Mouse (Mus musculus) myocyte (in vitro differentiated cells): Measurements from ENCODE around the gene Ly86.

Experiments used
- CEBPB ChIP-seq: IDR thresholded peaks from 2 replicates; pipeline ENCODE4 v1.6.1; 2011; ENCODE audit warnings: mild to moderate bottlenecking, moderate library complexity; ENCODE audit not compliant: poor library complexity, insufficient read depth, severe bottlenecking
- E2F4 ChIP-seq: IDR thresholded peaks from one replicate; pipeline ENCODE4 v1.6.1; 2011; ENCODE audit warnings: mild to moderate bottlenecking, control low read depth, moderate library complexity; ENCODE audit not compliant: insufficient read depth
- MAX ChIP-seq: IDR thresholded peaks from one replicate; pipeline ENCODE4 v1.6.1; 2011; ENCODE audit warnings: low read depth, mild to moderate bottlenecking, control low read depth
- MYOD1 ChIP-seq, 3 experiments: IDR thresholded peaks; one replicate each; pipeline ENCODE4 v1.6.1; 2011; ENCODE audit warnings: control low read depth in 2 of 3, low read depth in 2 of 3, mild to moderate bottlenecking in 2 of 3, moderate library complexity in 1 of 3; ENCODE audit not compliant: insufficient read length in 2 of 3, control insufficient read depth in 1 of 3
- MYOG ChIP-seq, 3 experiments: IDR thresholded peaks; one replicate each; pipeline ENCODE4 v1.6.1; 2011; ENCODE audit warnings: control low read depth in 2 of 3, low read depth in 2 of 3, mild to moderate bottlenecking in 2 of 3; ENCODE audit not compliant: insufficient read length in 2 of 3, control insufficient read depth in 1 of 3, insufficient read depth in 1 of 3
- POLR2A ChIP-seq: IDR thresholded peaks from one replicate; pipeline ENCODE4 v1.6.1; 2011; ENCODE audit warnings: low read depth, mild to moderate bottlenecking, control low read depth, moderate library complexity; ENCODE audit not compliant: insufficient read length
- POLR2AphosphoS2 ChIP-seq: IDR thresholded peaks from one replicate; pipeline ENCODE4 v1.6.1; 2011; ENCODE audit warnings: low read depth, control low read depth; ENCODE audit not compliant: insufficient read length
- REST ChIP-seq: IDR thresholded peaks from one replicate; pipeline ENCODE4 v1.6.1; 2011; ENCODE audit warnings: mild to moderate bottlenecking, control low read depth, moderate library complexity; ENCODE audit not compliant: insufficient read depth, insufficient read length
- SRF ChIP-seq: IDR thresholded peaks from one replicate; pipeline ENCODE4 v1.6.1; 2011; ENCODE audit warnings: low read depth; ENCODE audit not compliant: control insufficient read depth, insufficient read length
- TCF12 ChIP-seq: IDR thresholded peaks from one replicate; pipeline ENCODE4 v1.6.1; 2011; ENCODE audit warnings: mild to moderate bottlenecking, control low read depth; ENCODE audit not compliant: poor library complexity, insufficient read depth, severe bottlenecking
- USF1 ChIP-seq: IDR thresholded peaks from one replicate; pipeline ENCODE4 v1.6.1; 2011; ENCODE audit warnings: low read depth, mild to moderate bottlenecking, control low read depth, moderate library complexity

DNA sequence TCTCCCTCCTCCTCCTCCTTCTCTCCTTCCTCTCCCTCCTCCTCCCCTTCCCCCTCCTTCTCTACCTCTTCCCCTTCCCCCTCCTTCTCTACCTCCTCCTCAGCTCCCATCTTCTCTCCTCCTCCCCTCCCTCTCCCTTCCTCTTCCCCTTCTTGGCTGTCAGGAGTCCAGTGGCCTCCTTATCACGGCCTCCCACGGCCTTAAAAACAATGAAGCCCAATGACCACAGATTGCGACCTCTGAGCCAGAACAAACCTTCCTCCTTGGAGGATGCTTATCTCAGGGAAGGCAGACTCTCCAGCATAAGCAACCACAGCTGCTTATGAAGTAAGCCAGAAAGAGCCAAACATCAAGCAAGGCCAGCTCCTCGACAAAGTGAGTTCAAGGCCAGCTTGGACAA lies 97.0 kb downstream of the Ly86 start:
- no peak for TF ChIP-seq MAX
- no peak for TF ChIP-seq CEBPB
- no peak for TF ChIP-seq POLR2AphosphoS2
- TF ChIP-seq USF1: no peak
- TF ChIP-seq SRF: no peak
- TF ChIP-seq POLR2A: no peak
- no peak for TF ChIP-seq MYOG (IDR thresholded peaks at IDR 0.05; ENCODE audit: control insufficient read depth in 1 of 3, insufficient read depth in 1 of 3, insufficient read length in 2 of 3, low read depth in 2 of 3)
- TF ChIP-seq TCF12: no peak
- TF ChIP-seq MYOD1 (IDR thresholded peaks at IDR 0.05; ENCODE audit: control insufficient read depth in 1 of 3, insufficient read length in 2 of 3, low read depth in 2 of 3): no peak
- TF ChIP-seq E2F4: no peak
- no peak for TF ChIP-seq REST
